Mouse (Mus musculus) testis, adult 10 weeks (tissue): Measurements from ENCODE around the gene Tas2r119. TPM values are rescaled to one million over a fixed set of nuclear protein-coding genes. Genes with fewer than 3 reads are reported as not detected.

Source experiments
- polyA plus RNA-seq: library from polyadenylated mRNA; stranded (reverse); fragments of 350-450 nt; fragmentation: Illumina TruSeq; extraction: RNeasy Lipid Tissue Mini Kit (QIAGEN cat#74804); gene quantifications from one replicate; pipeline ENCODE4 v1.2.3, GENCODE M21; 2014; ENCODE audit warnings: low read depth, low replicate concordance

The Tas2r119 gene
- polyA plus RNA-seq, result not detected

DNA sequence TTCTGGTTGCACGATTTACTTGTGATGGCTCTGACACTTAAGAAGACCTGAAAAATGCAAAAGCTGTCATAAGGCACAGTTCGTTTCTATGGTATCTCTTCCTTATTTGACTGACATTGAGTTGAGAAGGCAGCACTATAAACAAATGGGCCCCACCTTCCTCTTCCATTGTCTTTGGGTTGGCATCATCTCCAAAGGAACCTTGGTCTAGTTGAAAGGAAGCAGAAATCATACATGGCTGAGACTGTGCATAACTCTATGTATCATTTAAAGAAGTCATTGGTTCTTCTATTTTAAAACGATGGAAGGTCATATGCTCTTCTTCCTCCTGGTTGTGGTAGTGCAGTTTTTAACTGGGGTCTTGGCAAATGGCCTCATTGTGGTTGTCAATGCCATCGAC, at the start of gene Tas2r119:
Gene Tas2r119 (plus strand): TSS at position 301 of the 400 bp plus-strand sequence.

Other genes with a start within 250 kb of the Tas2r119 start
- gene Sema5a, start 67.5 kb downstream of the Tas2r119 start, polyA plus RNA-seq, result 4.7 TPM